Mouse (Mus musculus): Measurements from ENCODE around the gene Prkag1. TPM values are rescaled to one million over a fixed set of nuclear protein-coding genes. Genes with fewer than 3 reads are reported as not detected.
"Not testable (repeated sequence)": the region's sequence is repeated elsewhere in the genome, so short reads cannot be mapped to it uniquely, and the experiment has no call there.

Gene Prkag1
- polyA plus RNA-seq, 1 experiment from 2014 or later: 65.9 TPM

DNA sequence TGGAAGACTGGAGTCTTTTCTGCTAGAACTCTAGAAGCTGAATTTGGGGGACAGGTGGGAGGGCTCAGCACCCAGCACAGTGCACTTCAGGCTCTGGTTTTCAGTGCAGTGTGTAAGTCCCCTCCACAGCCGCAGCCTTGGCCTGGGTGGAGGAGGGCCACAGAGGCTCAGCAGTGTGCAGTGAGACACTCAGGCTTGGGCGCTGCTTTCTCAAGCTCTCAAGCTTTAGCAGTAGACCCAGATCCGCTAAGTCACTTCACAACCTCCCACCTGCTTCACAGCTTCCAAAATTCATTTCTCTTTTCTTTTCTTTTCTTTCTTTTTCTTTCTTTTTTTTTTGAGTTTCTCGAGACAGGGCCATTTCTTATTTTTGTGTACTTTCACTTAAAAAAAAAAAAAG is 10.4 kb downstream of the Prkag1 start:
- Histone ChIP-seq H3K4me3 (ENCODE audit: low read depth, low read length) (no peak overlapping the region), H3K4me2 (replicated peaks; ENCODE audit: low read depth, low read length) (no peak overlapping the region), H3K9ac (ENCODE audit: low read depth, low read length) (no peak overlapping the region), H3K4me1 (replicated peaks; ENCODE audit: control insufficient read depth, insufficient read depth, low read length) (no peaks in the 10 kb centered on the region), H3K27ac (ENCODE audit: low read depth, low read length) (no peak overlapping the region), H3K27me3 (ENCODE audit: control insufficient read depth, insufficient read depth, low read length) (no peaks in the 10 kb centered on the region), H3K36me3 (ENCODE audit: control insufficient read depth, insufficient read depth, low read length) (no peaks in the 10 kb centered on the region), H3K9me3 (ENCODE audit: control insufficient read depth, low read length) (no peaks in the 10 kb centered on the region)
- ATAC-seq (ENCODE audit: low FRiP score) (no peak), DNase-seq (ENCODE audit: low spot score) (no peak)
- 92% methylated on average over 4 of the region's 4 CpGs for WGBS

DNA sequence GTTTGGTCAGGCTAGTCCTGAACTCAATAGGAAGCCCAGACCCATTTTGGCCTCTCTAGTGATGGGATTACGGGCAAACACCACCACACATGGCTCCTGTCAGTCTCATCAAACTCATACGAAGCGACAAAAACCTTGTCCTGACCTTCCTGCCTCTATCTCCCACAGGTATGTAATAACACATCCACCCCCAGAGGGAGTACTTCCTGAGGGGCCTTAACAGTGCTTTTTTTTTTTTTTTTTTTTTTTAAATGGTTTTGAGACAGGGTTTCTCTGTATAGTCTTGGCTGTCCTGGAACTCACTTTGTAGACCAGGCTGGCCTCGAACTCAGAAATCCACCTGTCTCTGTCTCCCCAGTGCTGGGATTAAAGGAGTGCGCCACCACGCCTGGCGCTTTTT is 13.2 kb downstream of the Prkag1 start:
- H3K27me3 ChIP-seq (ENCODE audit: control insufficient read depth, insufficient read depth, low read length): no peaks in the 10 kb centered on the region
- ATAC-seq (ENCODE audit: low FRiP score): no peak
- H3K9ac ChIP-seq (ENCODE audit: low read depth, low read length): no peak overlapping the region
- H3K4me3 ChIP-seq (ENCODE audit: low read depth, low read length): no peak overlapping the region
- no peak overlapping the region for H3K4me2 ChIP-seq (replicated peaks; ENCODE audit: low read depth, low read length)
- no peak overlapping the region for H3K27ac ChIP-seq (ENCODE audit: low read depth, low read length)
- no peaks in the 10 kb centered on the region for H3K4me1 ChIP-seq (replicated peaks; ENCODE audit: control insufficient read depth, insufficient read depth, low read length)
- WGBS: 93% methylated on average over 7 of the region's 7 CpGs
- no peaks in the 10 kb centered on the region for H3K9me3 ChIP-seq (ENCODE audit: control insufficient read depth, low read length)
- no peaks in the 10 kb centered on the region for H3K36me3 ChIP-seq (ENCODE audit: control insufficient read depth, insufficient read depth, low read length)
- DNase-seq (ENCODE audit: low spot score): no peak

DNA sequence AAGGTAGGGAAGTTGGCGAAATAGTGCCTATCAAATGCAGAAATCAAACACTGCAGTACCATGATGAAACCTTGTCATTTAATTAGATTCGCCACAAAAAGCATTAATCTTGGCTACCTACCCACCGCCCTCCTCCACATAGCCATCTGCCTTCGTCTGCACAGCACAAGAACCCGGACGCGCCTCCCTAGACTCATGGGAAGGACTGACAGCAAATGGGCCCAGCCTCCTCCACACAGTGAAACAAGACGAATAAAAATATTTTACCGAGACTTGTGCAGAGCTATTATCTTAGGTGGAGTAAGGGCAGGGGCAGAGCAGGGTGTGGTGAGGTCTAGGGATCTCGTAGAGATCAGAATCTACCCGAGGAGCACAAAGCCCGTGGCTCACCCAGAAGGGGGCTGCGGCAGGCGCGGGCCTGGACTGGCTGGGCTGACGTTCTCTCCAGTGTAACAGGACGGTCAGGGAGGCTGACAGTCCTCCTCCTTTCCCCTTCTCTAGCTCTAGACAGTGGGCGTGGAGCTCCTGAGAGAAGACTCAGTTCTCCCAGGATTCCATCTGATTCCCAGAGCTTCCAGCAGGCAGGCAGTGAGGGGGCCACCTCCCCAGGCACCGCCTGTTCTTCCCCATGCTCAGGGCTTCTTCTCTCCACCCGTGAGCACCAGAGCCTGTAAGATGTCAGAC is 18.4 kb downstream of the Prkag1 start:
- Histone ChIP-seq H3K9me3 (ENCODE audit: control insufficient read depth, low read length) (no peaks in the 10 kb centered on the region), H3K36me3 (ENCODE audit: control insufficient read depth, insufficient read depth, low read length) (no peaks in the 10 kb centered on the region), H3K4me2 (replicated peaks; ENCODE audit: low read depth, low read length) (no peak overlapping the region), H3K4me1 (replicated peaks; ENCODE audit: control insufficient read depth, insufficient read depth, low read length) (peaks cover 4% of the 10 kb centered on the region; the same call in 1 of the 2 replicates), H3K4me3 (ENCODE audit: low read depth, low read length) (no peak overlapping the region), H3K27me3 (ENCODE audit: control insufficient read depth, insufficient read depth, low read length) (peaks cover 24% of the 10 kb centered on the region), H3K9ac (ENCODE audit: low read depth, low read length) (no peak overlapping the region), H3K27ac (ENCODE audit: low read depth, low read length) (no peak overlapping the region)
- no peak for ATAC-seq (ENCODE audit: low FRiP score)
- DNase-seq (ENCODE audit: low spot score): no peak
- 86% methylated on average over 20 of the region's 20 CpGs for WGBS

DNA sequence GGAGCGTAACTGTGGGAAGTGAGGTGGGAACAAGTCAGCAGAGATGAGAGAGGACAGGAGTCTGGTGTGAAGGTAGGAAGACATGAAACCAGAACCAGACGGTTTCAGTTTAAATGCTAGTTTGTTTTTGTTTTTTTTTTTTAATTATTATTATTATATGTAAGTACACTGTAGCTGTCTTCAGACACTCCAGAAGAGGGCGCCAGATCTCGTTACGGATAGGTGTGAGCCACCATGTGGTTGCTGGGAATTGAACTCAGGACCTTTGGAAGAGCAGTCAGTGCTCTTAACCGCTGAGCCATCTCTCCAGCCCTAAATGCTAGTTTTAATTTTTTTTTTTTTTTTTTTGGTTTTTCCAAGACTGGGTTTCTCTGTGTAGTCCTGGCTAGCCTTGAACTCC is 21.1 kb downstream of the Prkag1 start:
- peaks cover 50% of the 10 kb centered on the region for H3K27me3 ChIP-seq (ENCODE audit: control insufficient read depth, insufficient read depth, low read length)

DNA sequence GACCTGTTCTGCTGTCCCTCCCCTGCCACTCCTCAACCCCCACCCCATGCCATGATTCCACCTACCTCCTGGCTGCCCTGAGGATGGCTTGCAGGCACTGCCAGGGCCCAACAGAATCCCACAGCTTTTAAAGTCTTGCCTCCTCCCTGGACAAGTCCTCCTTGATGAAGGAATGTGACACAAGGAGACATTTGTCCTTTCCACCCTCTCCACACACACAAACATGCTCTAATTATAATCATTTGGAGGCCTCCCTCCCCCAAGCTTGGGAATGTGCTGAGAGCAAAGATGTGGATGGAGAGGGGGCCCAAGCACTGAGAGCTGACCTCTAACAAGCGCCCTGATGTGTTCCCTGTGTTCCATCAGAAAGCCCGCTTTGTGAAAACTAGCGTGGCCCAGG is 21.9 kb downstream of the Prkag1 start, which contains the start of gene Ddn:
Gene Ddn (minus strand): TSS at position 101 of the 400 bp plus-strand sequence.
- H3K36me3 ChIP-seq (ENCODE audit: control insufficient read depth, insufficient read depth, low read length): no peaks in the 10 kb centered on the region
- H3K9ac ChIP-seq (ENCODE audit: low read depth, low read length): no peak within 1 kb of the TSS
- H3K27ac ChIP-seq (ENCODE audit: low read depth, low read length): no peak within 1 kb of the TSS
- H3K4me3 ChIP-seq (ENCODE audit: low read depth, low read length): peak within 1 kb of the TSS; percentile 24; the same call in 1 of the 2 replicates
- no peak for ATAC-seq (ENCODE audit: low FRiP score)
- H3K4me1 ChIP-seq (replicated peaks; ENCODE audit: control insufficient read depth, insufficient read depth, low read length): peaks cover 19% of the 10 kb centered on the region
- WGBS: 31% methylated on average over 3 of the region's 3 CpGs
- peak within 1 kb of the TSS; percentile 54; the same call in 1 of the 2 replicates for H3K4me2 ChIP-seq (replicated peaks; ENCODE audit: low read depth, low read length)
- no peak for DNase-seq (ENCODE audit: low spot score)
- peaks cover 59% of the 10 kb centered on the region for H3K27me3 ChIP-seq (ENCODE audit: control insufficient read depth, insufficient read depth, low read length)
- H3K9me3 ChIP-seq (ENCODE audit: control insufficient read depth, low read length): no peaks in the 10 kb centered on the region

More for the DNA sequence above, 21.1 kb downstream of the Prkag1 start:
- not testable (repeated sequence) for H3K27ac ChIP-seq (ENCODE audit: low read depth, low read length); ATAC-seq (ENCODE audit: low FRiP score); H3K4me2 ChIP-seq (replicated peaks; ENCODE audit: low read depth, low read length); H3K4me3 ChIP-seq (ENCODE audit: low read depth, low read length); H3K9ac ChIP-seq (ENCODE audit: low read depth, low read length); H3K9me3 ChIP-seq (ENCODE audit: control insufficient read depth, low read length); DNase-seq (ENCODE audit: low spot score); H3K36me3 ChIP-seq (ENCODE audit: control insufficient read depth, insufficient read depth, low read length)
- peaks cover 19% of the 10 kb centered on the region for H3K4me1 ChIP-seq (replicated peaks; ENCODE audit: control insufficient read depth, insufficient read depth, low read length)
- 66% methylated on average over 6 of the region's 6 CpGs for WGBS

DNA sequence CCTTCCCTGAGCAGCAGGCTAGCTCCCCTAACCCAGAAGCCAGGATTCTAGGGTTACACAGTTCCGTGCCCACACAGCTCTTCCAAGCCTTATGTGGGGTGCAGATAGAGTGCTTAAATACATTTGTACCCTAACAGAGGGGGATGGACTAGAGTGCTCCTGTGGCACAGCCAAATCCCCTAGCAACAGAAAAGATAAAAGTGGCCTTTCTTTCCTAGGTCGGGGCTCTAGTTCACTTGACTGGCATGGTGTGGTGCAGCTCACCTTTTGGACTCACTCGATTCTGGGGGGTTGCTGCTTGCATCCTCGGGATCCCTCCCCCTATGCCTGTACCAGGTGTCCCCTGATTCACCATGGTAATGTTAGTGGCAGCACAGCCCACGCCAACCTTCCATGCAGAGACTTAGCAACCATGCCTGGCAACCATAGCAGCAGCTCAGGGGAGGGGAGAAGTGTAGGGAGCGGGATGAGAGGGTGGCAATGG is 22.6 kb downstream of the Prkag1 start:
- H3K4me1 ChIP-seq (replicated peaks; ENCODE audit: control insufficient read depth, insufficient read depth, low read length): peaks cover 19% of the 10 kb centered on the region
- H3K9ac ChIP-seq (ENCODE audit: low read depth, low read length): no peak overlapping the region
- H3K27ac ChIP-seq (ENCODE audit: low read depth, low read length): no peak overlapping the region
- no peak for ATAC-seq (ENCODE audit: low FRiP score)
- 0 out of 2 replicates have a peak overlapping the region, but pooled peaks have one; percentile 54 for H3K4me2 ChIP-seq (replicated peaks; ENCODE audit: low read depth, low read length)
- H3K27me3 ChIP-seq (ENCODE audit: control insufficient read depth, insufficient read depth, low read length): peaks cover 66% of the 10 kb centered on the region
- no peak overlapping the region for H3K4me3 ChIP-seq (ENCODE audit: low read depth, low read length)
- peak; percentile 37 for DNase-seq (ENCODE audit: low spot score)
- no peaks in the 10 kb centered on the region for H3K36me3 ChIP-seq (ENCODE audit: control insufficient read depth, insufficient read depth, low read length)
- H3K9me3 ChIP-seq (ENCODE audit: control insufficient read depth, low read length): no peaks in the 10 kb centered on the region
- 5% methylated on average over 6 of the region's 6 CpGs for WGBS

DNA sequence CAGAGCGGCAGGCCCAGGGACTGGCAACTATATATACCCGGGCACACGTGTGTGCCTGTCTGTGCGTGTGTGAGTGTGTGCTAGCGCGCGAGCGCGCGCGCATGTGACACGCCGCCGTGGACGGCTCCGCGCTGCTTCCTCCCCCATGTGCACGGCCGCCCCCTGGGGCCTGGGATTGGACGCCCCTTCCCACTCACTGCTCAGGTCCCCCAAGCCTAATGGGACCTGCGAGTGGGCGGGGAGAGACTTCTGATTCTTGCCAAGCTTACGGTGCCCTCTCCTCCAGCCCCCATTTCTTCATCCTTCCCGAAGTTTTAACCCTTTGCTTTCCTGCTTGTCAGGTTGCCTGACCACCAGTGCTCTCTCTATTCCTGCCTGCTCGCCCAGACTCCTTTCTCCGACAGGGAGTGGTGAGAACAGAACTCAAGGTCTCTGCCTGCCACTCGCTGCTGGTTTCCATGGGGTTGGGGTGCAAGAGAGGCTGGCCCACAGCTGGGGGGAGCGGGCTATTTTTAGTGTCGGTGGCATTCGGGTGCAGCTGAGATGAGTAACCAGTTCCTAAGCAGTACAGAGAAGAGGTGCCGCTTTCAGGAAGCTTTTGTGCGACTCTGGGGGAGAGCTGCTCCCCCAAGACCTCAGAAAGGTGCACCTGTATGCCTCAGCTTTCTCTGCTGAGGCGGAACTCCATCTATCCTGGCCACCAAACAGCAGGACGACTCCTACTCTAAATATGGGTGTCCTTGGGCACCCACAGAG is 23.2 kb downstream of the Prkag1 start:
- Histone ChIP-seq H3K4me2 (replicated peaks; ENCODE audit: low read depth, low read length) (peak overlapping the region; percentile 54), H3K9me3 (ENCODE audit: control insufficient read depth, low read length) (no peaks in the 10 kb centered on the region), H3K4me1 (replicated peaks; ENCODE audit: control insufficient read depth, insufficient read depth, low read length) (peaks cover 19% of the 10 kb centered on the region), H3K9ac (ENCODE audit: low read depth, low read length) (0 out of 2 replicates have a peak overlapping the region, but pooled peaks have one; percentile 23), H3K4me3 (ENCODE audit: low read depth, low read length) (peak overlapping the region; percentile 24), H3K27me3 (ENCODE audit: control insufficient read depth, insufficient read depth, low read length) (peaks cover 72% of the 10 kb centered on the region), H3K27ac (ENCODE audit: low read depth, low read length) (no peak overlapping the region), H3K36me3 (ENCODE audit: control insufficient read depth, insufficient read depth, low read length) (no peaks in the 10 kb centered on the region)
- DNase-seq (ENCODE audit: low spot score) (peak; percentile 47), ATAC-seq (ENCODE audit: low FRiP score) (no peak)
- WGBS: under 1% methylated on average over 30 of the region's 34 CpGs

DNA sequence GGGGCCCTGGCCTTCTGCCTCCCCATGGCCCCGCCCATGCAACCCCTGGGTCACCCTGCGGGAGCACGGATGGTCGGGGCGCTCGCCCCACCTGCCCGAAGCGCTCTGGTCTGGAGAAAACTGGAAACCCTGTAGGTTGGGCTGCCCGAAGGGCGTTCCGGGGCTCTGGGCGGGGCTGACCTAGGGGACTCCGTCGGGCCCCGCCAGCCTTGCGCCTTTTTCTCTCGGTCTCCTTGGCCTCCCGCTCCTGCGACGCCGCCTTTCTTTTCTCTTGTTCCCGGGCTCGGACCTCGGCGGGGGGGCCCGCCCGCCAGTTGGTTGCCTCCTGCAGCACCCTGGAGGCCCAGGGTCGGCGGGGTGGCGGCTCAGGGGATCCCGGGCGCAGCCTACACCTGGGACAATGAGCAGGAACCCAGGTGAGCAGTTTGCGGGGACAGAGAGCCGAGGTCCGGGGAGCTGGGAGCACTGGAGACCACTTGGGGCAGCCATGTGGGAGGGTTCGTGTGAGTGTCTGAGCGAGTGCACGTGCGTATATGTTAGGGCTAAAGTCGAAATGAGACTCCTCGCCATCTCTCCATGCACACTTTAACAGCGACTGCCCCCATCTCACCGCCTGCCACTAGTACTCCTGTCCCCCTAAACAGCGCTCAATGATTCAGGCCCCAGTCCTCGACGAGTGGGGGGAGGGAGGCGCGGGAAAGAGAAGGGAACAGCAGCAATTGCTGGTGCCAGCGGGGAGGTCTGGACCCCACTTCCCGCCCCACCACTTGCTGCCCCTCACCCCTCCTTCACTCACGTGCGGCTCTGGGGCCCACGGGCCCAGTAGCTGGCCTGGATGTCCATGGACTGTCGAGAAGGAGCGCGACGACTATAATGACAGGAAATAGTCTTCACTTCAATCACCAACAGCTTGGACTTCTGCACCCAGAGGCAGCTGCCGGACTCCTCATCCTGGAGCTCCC is 24.2 kb downstream of the Prkag1 start:
- ATAC-seq (ENCODE audit: low FRiP score) (no peak), DNase-seq (ENCODE audit: low spot score) (peak; percentile 56)
- no peaks in the 10 kb centered on the region for H3K36me3 ChIP-seq (ENCODE audit: control insufficient read depth, insufficient read depth, low read length)
- peaks cover 19% of the 10 kb centered on the region for H3K4me1 ChIP-seq (replicated peaks; ENCODE audit: control insufficient read depth, insufficient read depth, low read length)
- WGBS: 1% methylated on average over 54 of the region's 58 CpGs
- H3K27ac ChIP-seq (ENCODE audit: low read depth, low read length): no peak overlapping the region
- peak overlapping the region; percentile 54 for H3K4me2 ChIP-seq (replicated peaks; ENCODE audit: low read depth, low read length)
- H3K4me3 ChIP-seq (ENCODE audit: low read depth, low read length): peak overlapping the region; percentile 24
- H3K9ac ChIP-seq (ENCODE audit: low read depth, low read length): no peak overlapping the region
- no peaks in the 10 kb centered on the region for H3K9me3 ChIP-seq (ENCODE audit: control insufficient read depth, low read length)
- peaks cover 82% of the 10 kb centered on the region for H3K27me3 ChIP-seq (ENCODE audit: control insufficient read depth, insufficient read depth, low read length)
